Mouse (Mus musculus) hindbrain, postnatal 0 days (tissue): ENCODE data around the gene Ccnk. TPM values are rescaled to one million over a fixed set of nuclear protein-coding genes. Genes with fewer than 3 reads are reported as not detected.
A peak's percentile ranks its signal among the peaks of the same experiment; 100 is the strongest.

ENCODE experiments used
- ATAC-seq: fragments of 200-750 bp; cut with Nextera tagmentation; 2 replicates; pipeline ENCODE4 v1.8.0; 2017; ENCODE audit warnings: mild to moderate bottlenecking, moderate TSS enrichment, moderate library complexity
- DNase-seq: peaks from one replicate; pipeline ENCODE4 v3.0.0-alpha.2; 2015; ENCODE audit warnings: low spot score
- H3K27ac ChIP-seq: fragments of 300-500 bp; sonication (generic); 2 replicates; pipeline ENCODE4 v1.5.1; 2014; ENCODE audit warnings: mild to moderate bottlenecking
- H3K27me3 ChIP-seq: fragments of 300-500 bp; sonication (generic); 2 replicates; pipeline ENCODE4 v1.6.1; 2014; ENCODE audit warnings: low read length, mixed read lengths; ENCODE audit not compliant: insufficient read depth
- H3K36me3 ChIP-seq: fragments of 300-500 bp; sonication (generic); 2 replicates; pipeline ENCODE4 v1.6.1; 2014; ENCODE audit warnings: low read length, mixed read lengths; ENCODE audit not compliant: insufficient read depth
- H3K4me1 ChIP-seq: fragments of 300-500 bp; sonication (generic); 2 replicates; pipeline ENCODE4 v1.6.1; 2014; ENCODE audit warnings: antibody characterized with exemption, low read length, mixed read lengths; ENCODE audit not compliant: insufficient read depth
- H3K4me2 ChIP-seq: fragments of 300-500 bp; sonication (generic); 2 replicates; pipeline ENCODE4 v1.6.1; 2014; ENCODE audit warnings: low read depth, mild to moderate bottlenecking, low read length, moderate library complexity, mixed read lengths
- H3K4me3 ChIP-seq: fragments of 300-500 bp; sonication (generic); 2 replicates; pipeline ENCODE4 v1.5.1; 2014; ENCODE audit warnings: low read length
- H3K9ac ChIP-seq: fragments of 300-500 bp; sonication (generic); replicated peaks from 2 replicates; pipeline ENCODE4 v1.6.1; 2014; ENCODE audit warnings: mild to moderate bottlenecking, low read length, moderate library complexity, mixed read lengths
- H3K9me3 ChIP-seq: fragments of 300-500 bp; sonication (generic); 2 replicates; pipeline ENCODE4 v1.6.1; 2016; ENCODE audit warnings: low read length, mixed read lengths
- CTCF ChIP-seq: IDR thresholded peaks from 2 replicates; pipeline ENCODE4 v1.5.1; 2016; ENCODE audit warnings: antibody characterized with exemption, control low read depth, low read depth
- WGBS: fragments of 180-500 bp; shearing (Covaris S2); extraction: QIAGEN DNeasy Blood & Tissue Kit; methylation state at CpG from one replicate; pipeline ENCODE4 v1.1.7; 2014; 5-methylcytosine and 5-hydroxymethylcytosine counted together
- polyA plus RNA-seq: library from polyadenylated mRNA; unstranded; fragments of >200 nt; fragmentation: Nextera tagmentation; extraction: Ambion mirVana; gene quantifications from 2 replicates; pipeline ENCODE4 v1.2.1, GENCODE M21; 2015
- total RNA-seq: library from RNA; depleted of rRNA; stranded (reverse); fragments of >200 nt; gene quantifications from 2 replicates; pipeline ENCODE4 v1.2.3, GENCODE M21; 2014

The Ccnk gene
- total and polyA plus RNA-seq, 2 experiments from 2014 or later = 2.8 to 8.0 TPM

- Histone ChIP-seq H3K27ac (peak overlapping the region; percentile 65; the same call in 1 of the 2 replicates), H3K9ac (no peak overlapping the region; the same call in 1 of the 2 replicates), H3K4me2 (no peak overlapping the region), H3K36me3 (no peaks in the 10 kb centered on the region), H3K4me3 (no peak overlapping the region), H3K9me3 (no peaks in the 10 kb centered on the region), H3K27me3 (no peaks in the 10 kb centered on the region), H3K4me1 (peaks cover 75% of the 10 kb centered on the region)
- WGBS = 31% methylated on average over 6 of the region's 6 CpGs
- TF ChIP-seq CTCF = peak; percentile 29; the same call in 1 of the 2 replicates
- no peak for ATAC-seq
- DNase-seq = peak; percentile 65
These were observed 62.2 kb downstream of the Ccnk start for GRCm38 (mm10) chr12:108241626-108242025.

- peak overlapping the region; percentile 65; the same call in 1 of the 2 replicates for H3K27ac ChIP-seq
These were observed 62.9 kb downstream of the Ccnk start for GRCm38 (mm10) chr12:108242243-108242745.

GRCm38 (mm10) chr12:108244778-108245177, 65.4 kb downstream of the Ccnk start:
- H3K36me3 ChIP-seq = no peaks in the 10 kb centered on the region
- no peak for ATAC-seq
- DNase-seq = peak; percentile 69
- 0 out of 2 replicates have a peak overlapping the region, but pooled peaks have one; percentile 15 for H3K27ac ChIP-seq
- H3K27me3 ChIP-seq = no peaks in the 10 kb centered on the region
- 7% methylated on average over 8 of the region's 8 CpGs for WGBS
- H3K9me3 ChIP-seq = no peaks in the 10 kb centered on the region
- H3K9ac ChIP-seq = no peak overlapping the region
- no peak overlapping the region for H3K4me3 ChIP-seq
- TF ChIP-seq CTCF = no peak
- no peak overlapping the region for H3K4me2 ChIP-seq
- H3K4me1 ChIP-seq = peaks cover 56% of the 10 kb centered on the region

More at GRCm38 (mm10) chr12:108242243-108242745, 62.9 kb downstream of the Ccnk start:
- H3K9ac ChIP-seq = no peak overlapping the region
- H3K4me1 ChIP-seq = peaks cover 70% of the 10 kb centered on the region
- H3K9me3 ChIP-seq = no peaks in the 10 kb centered on the region
- ATAC-seq = no peak
- no peak overlapping the region for H3K4me2 ChIP-seq
- DNase-seq = peak; percentile 30
- no peak for TF ChIP-seq CTCF
- H3K4me3 ChIP-seq = no peak overlapping the region
- no peaks in the 10 kb centered on the region for H3K27me3 ChIP-seq
- 40% methylated on average over 20 of the region's 20 CpGs for WGBS
- no peaks in the 10 kb centered on the region for H3K36me3 ChIP-seq

- Histone ChIP-seq H3K36me3 (no peaks in the 10 kb centered on the region), H3K9me3 (no peaks in the 10 kb centered on the region), H3K27ac (no peak overlapping the region), H3K4me3 (no peak overlapping the region), H3K27me3 (no peaks in the 10 kb centered on the region), H3K4me1 (peaks cover 48% of the 10 kb centered on the region), H3K9ac (no peak overlapping the region), H3K4me2 (no peak overlapping the region)
- ATAC-seq = no peak
- no peak for TF ChIP-seq CTCF
- 43% methylated on average over 9 of the region's 9 CpGs for WGBS
- DNase-seq = no peak
These were observed 66.2 kb downstream of the Ccnk start for GRCm38 (mm10) chr12:108245579-108245978.

GRCm38 (mm10) chr12:108246759-108247500, 67.6 kb downstream of the Ccnk start:
- H3K27ac ChIP-seq = no peak overlapping the region
- DNase-seq (no peak), ATAC-seq (no peak)
- TF ChIP-seq CTCF = no peak
- H3K9ac ChIP-seq = no peak overlapping the region
- H3K4me3 ChIP-seq = no peak overlapping the region
- no peaks in the 10 kb centered on the region for H3K27me3 ChIP-seq
- H3K4me2 ChIP-seq = no peak overlapping the region
- no peaks in the 10 kb centered on the region for H3K36me3 ChIP-seq
- peaks cover 34% of the 10 kb centered on the region for H3K4me1 ChIP-seq
- WGBS = 65% methylated on average over 10 of the region's 10 CpGs
- H3K9me3 ChIP-seq = no peaks in the 10 kb centered on the region

GRCm38 (mm10) chr12:108249019-108249418, 69.6 kb downstream of the Ccnk start:
- Histone ChIP-seq H3K9ac (no peak overlapping the region), H3K27me3 (no peaks in the 10 kb centered on the region), H3K4me2 (no peak overlapping the region), H3K27ac (no peak overlapping the region), H3K36me3 (no peaks in the 10 kb centered on the region), H3K9me3 (no peaks in the 10 kb centered on the region), H3K4me3 (no peak overlapping the region), H3K4me1 (peaks cover 32% of the 10 kb centered on the region)
- TF ChIP-seq CTCF = no peak
- DNase-seq (no peak), ATAC-seq (no peak)
- 86% methylated on average over 8 of the region's 8 CpGs for WGBS

GRCm38 (mm10) chr12:108249522-108249921, 70.1 kb downstream of the Ccnk start:
- Histone ChIP-seq H3K4me1 (peaks cover 30% of the 10 kb centered on the region), H3K27ac (no peak overlapping the region), H3K9me3 (no peaks in the 10 kb centered on the region), H3K36me3 (no peaks in the 10 kb centered on the region), H3K9ac (no peak overlapping the region), H3K4me3 (no peak overlapping the region), H3K4me2 (no peak overlapping the region), H3K27me3 (no peaks in the 10 kb centered on the region)
- no peak for TF ChIP-seq CTCF
- ATAC-seq (no peak), DNase-seq (peak; percentile 67)
- 39% methylated on average over 10 of the region's 10 CpGs for WGBS
